Comparison of ENCODE assay signal across 7 mouse cellular contexts in genomic region chr17:47989951-47990378, GRCm38 (mm10). TPM values are rescaled to one million over a fixed set of nuclear protein-coding genes. Genes with fewer than 3 reads are reported as not detected.
A peak's percentile ranks its signal among the peaks of the same experiment; 100 is the strongest.
DNase-seq lines count a peak whose midpoint lies in the region; ATAC-seq and TF ChIP-seq lines count a peak whose summit lies in the region.

No protein-coding gene starts in this region.

- no peak for TF ChIP-seq EP300 in CH12.LX (IDR thresholded peaks at IDR 0.05; ENCODE audit: low read length)

- TF ChIP-seq POLR2A in CH12.LX (IDR thresholded peaks at IDR 0.05; ENCODE audit: low read depth, low read length), result no peak

- peak; percentile 71 for DNase-seq in CH12.LX (ENCODE audit: extremely low read depth)
- peak; percentile 81 for DNase-seq in ZHBTc4 (ENCODE audit: low read depth, low spot score)
- peak; percentile 23 for DNase-seq in lung, postnatal 14 days
- peak; percentile 45 to 49 for DNase-seq in thymus, postnatal 10 days (ENCODE audit: low spot score in 2 of 2)
- DNase-seq in right cerebral cortex, postnatal 36 days (ENCODE audit: low spot score in 2 of 2), result no peak
- DNase-seq in adrenal gland, postnatal 25 days, result no peak

- peak in 1 of 2 experiments; percentile 41; a peak in 2 of 4 replicates for TF ChIP-seq CTCF in CH12.LX (conservative IDR thresholded peaks at IDR 0.05 in 1 of 2, IDR thresholded peaks at IDR 0.05 in 1 of 2; ENCODE audit: low read depth in 2 of 2, low read length in 2 of 2)

- ATAC-seq in hindbrain, embryonic 13.5 days (ENCODE audit: low FRiP score), result peak; percentile 68

- H3K27me3 ChIP-seq in CH12.LX (replicated peaks), result no peaks in the 10 kb centered on the region
- peaks cover 9% of the 10 kb centered on the region; the same call in 1 of the 2 replicates for H3K27me3 ChIP-seq in hindbrain, embryonic 13.5 days

- peak; percentile 13 for TF ChIP-seq RAD21 in CH12.LX (IDR thresholded peaks at IDR 0.05; ENCODE audit: low read depth, low read length)

- H3K27ac ChIP-seq in CH12.LX (ENCODE audit: insufficient read depth, low read depth), result no peak overlapping the region
- 0 out of 2 replicates have a peak overlapping the region, but pooled peaks have one; percentile 23 for H3K27ac ChIP-seq in hindbrain, embryonic 13.5 days

- peaks cover 6 to 23% of the 10 kb centered on the region in 2 experiments; a peak in 3 of 4 replicates for H3K4me1 ChIP-seq in CH12.LX (ENCODE audit: control insufficient read depth in 1 of 2, insufficient read depth in 2 of 2)
- peaks cover 14% of the 10 kb centered on the region for H3K4me1 ChIP-seq in hindbrain, embryonic 13.5 days (replicated peaks)

- no peaks in the 10 kb centered on the region for H3K79me2 ChIP-seq in CH12.LX (replicated peaks; ENCODE audit: control insufficient read depth, extremely low read depth, insufficient read depth, poor library complexity, severe bottlenecking)

- no peak overlapping the region for H3K4me2 ChIP-seq in CH12.LX (ENCODE audit: insufficient read depth, low read depth, poor library complexity, severe bottlenecking)
- 0 out of 2 replicates have a peak overlapping the region, but pooled peaks have one; percentile 6 for H3K4me2 ChIP-seq in hindbrain, embryonic 13.5 days

- H3K36me3 ChIP-seq in CH12.LX (replicated peaks in 1 of 2; ENCODE audit: control insufficient read depth in 1 of 2, insufficient read depth in 1 of 2, low read length in 1 of 2), result no peaks in the 10 kb centered on the region
- H3K36me3 ChIP-seq in hindbrain, embryonic 13.5 days, result no peaks in the 10 kb centered on the region

- dilution Hi-C loops in CH12.LX (cut with MboI; ENCODE audit: extremely low pct_ligation_motif_present, extremely low pct_unique_long_range_greater_than_20kb, low sequenced_read_pairs), result no loop called here

- whole genome bisulfite sequencing in hindbrain, embryonic 13.5 days, result 4% methylated on average over 8 of the region's 8 CpGs

- in situ Hi-C loops in CH12.LX (cut with MboI; ENCODE audit: low pct_ligation_motif_present, low pct_unique_long_range_greater_than_20kb, low sequenced_read_pairs), result no loop called here

- H3K9ac ChIP-seq in CH12.LX (ENCODE audit: insufficient read depth, low read depth), result no peak overlapping the region
- no peak overlapping the region for H3K9ac ChIP-seq in hindbrain, embryonic 13.5 days

- H3K4me3 ChIP-seq in CH12.LX (replicated peaks in 1 of 3; ENCODE audit: low read depth in 2 of 3, low read length in 2 of 3, poor library complexity in 1 of 3), result no peak overlapping the region
- H3K4me3 ChIP-seq in hindbrain, embryonic 13.5 days, result no peak overlapping the region

- no peaks in the 10 kb centered on the region for H3K9me3 ChIP-seq in CH12.LX (replicated peaks; ENCODE audit: low read length)
- H3K9me3 ChIP-seq in hindbrain, embryonic 13.5 days, result no peaks in the 10 kb centered on the region

TF ChIP-seq in CH12.LX, 34 proteins besides CTCF, POLR2A, EP300 and RAD21:
- TF ChIP-seq ELF1 (IDR thresholded peaks at IDR 0.05; ENCODE audit: low read depth, low read length) (0 out of 2 replicates have a peak, but pooled peaks have one; percentile 21), CHD2 (IDR thresholded peaks at IDR 0.05; ENCODE audit: low read length) (0 out of 2 replicates have a peak, but pooled peaks have one; percentile 40), MAZ (IDR thresholded peaks at IDR 0.05; ENCODE audit: low read depth, low read length) (0 out of 2 replicates have a peak, but pooled peaks have one; percentile 35), POLR2AphosphoS2 (IDR thresholded peaks at IDR 0.05; ENCODE audit: low read depth, low read length) (no peak), SMC3 (IDR thresholded peaks at IDR 0.05; ENCODE audit: low read depth, low read length) (peak; percentile 40), TBP (conservative IDR thresholded peaks at IDR 0.05; ENCODE audit: low read depth, low read length) (0 out of 2 replicates have a peak, but pooled peaks have one; percentile 18), NELFE (IDR thresholded peaks at IDR 0.05; ENCODE audit: low read depth, low read length) (no peak), UBTF (IDR thresholded peaks at IDR 0.05; ENCODE audit: low read depth, low read length) (0 out of 2 replicates have a peak, but pooled peaks have one; percentile 69), ETS1 (conservative IDR thresholded peaks at IDR 0.05; ENCODE audit: low read depth, low read length) (no peak)

RNA-seq across cellular contexts. Expression of gene 1700122O11Rik, which starts 48.1 kb away (rescaled TPM):
- total RNA-seq in CH12.LX (2012; rRNA removed) (not detected in 2 replicates), CH12.LX (2014; rRNA removed) (not detected in 2 replicates)
- polyA plus RNA-seq in CH12.LX (2012; ENCODE audit: insufficient read length, low read depth), result not detected in 2 replicates
- not detected in 2 replicates for polyA plus RNA-seq in hindbrain, embryonic 13.5 days (2015; fragmentation: Nextera tagmentation; extraction: Ambion mirVana)
- not detected in 2 replicates for total RNA-seq in adrenal gland, postnatal 25 days (2021)

Comparison
In these comparisons a context has a peak if more than half of its experiments do, and no peak if none do; other contexts are left out.
1. DNase-seq: peak in CH12.LX (single experiment), ZHBTc4 (single experiment), lung, postnatal 14 days (single experiment) and thymus, postnatal 10 days (2 of 2); none in right cerebral cortex, postnatal 36 days (0 of 2) and adrenal gland, postnatal 25 days (single experiment).